Mouse (Mus musculus) kidney, postnatal 4 days (tissue): Measurements from ENCODE around the gene Csnk1g2.

Experiments used
- DNase-seq, 2 experiments: peaks; one replicate each; pipeline ENCODE4 v3.0.0; 2021; ENCODE audit warnings: mixed read lengths in 2 of 2

Csnk1g2 gene

GRCm38 (mm10) chr10:80682003-80682402, 59.4 kb downstream of the Csnk1g2 start:
- DNase-seq: no peak

DNA sequence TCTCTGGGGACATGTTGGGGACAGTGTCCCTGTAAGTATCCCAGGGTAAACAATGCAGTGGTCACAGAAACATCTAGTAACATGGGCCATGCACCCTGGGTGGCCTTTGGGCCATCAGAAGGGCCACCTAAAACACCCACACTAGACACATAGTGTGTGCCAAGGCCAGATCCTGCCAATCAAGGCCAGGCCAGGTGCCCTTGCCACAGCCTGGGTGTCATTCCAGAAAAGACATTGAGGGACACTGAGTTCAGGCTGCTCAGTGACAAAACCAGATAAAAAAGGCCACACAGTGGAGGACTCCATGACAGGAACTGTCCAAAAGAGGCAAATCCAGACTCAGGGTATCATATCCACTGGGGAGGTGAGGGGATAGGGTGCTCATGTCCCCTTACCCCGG, 61.0 kb downstream of the Csnk1g2 start:
- no peak for DNase-seq

DNA sequence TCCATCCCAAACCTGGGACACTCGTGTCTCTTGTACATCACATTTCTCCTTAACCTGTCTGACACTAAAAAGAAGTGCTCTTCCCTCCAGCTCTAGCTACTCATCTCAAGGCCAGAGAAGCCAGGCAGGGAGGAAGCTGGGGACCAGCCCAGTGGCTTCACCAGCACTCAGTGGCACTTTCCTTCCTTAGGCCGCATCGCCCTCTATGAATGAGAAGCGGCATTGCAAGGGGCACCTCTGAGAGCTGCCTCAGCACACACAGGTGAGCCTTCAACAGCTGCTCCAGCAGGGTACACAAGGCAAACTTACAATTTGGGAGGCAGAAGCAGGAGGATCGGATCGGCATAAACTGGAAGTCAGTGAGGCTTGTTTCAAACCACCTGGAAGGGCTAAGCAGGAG, 61.6 kb downstream of the Csnk1g2 start:
- peak; percentile 78 to 86 for DNase-seq

- no peak for DNase-seq
These were observed 62.3 kb downstream of the Csnk1g2 start for GRCm38 (mm10) chr10:80684984-80685383.

DNA sequence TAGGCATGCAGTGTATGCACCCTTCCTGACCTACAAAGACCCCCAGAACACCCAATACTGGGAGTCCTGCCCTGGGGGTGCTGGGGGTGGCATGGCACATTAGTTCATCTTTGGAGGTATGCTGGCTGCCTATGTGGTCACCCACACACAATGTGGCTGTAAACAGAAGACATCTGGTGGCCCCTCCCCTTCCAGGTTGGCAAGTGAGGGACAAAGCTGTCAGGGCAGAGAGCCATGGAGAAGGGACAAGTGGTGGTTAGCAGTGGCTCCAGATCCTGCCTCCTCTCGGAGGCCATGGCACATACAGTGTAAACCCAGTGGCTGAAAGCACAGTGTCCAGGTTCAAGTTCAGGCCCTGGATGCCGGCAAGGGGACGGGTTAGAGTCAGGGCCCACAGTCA, 64.0 kb downstream of the Csnk1g2 start:
- DNase-seq: no peak

GRCm38 (mm10) chr10:80687850-80688249, 65.2 kb downstream of the Csnk1g2 start:
- DNase-seq: peak; percentile 81 to 89
